Mouse (Mus musculus): ENCODE measurements around the gene Nlgn2.

DNA sequence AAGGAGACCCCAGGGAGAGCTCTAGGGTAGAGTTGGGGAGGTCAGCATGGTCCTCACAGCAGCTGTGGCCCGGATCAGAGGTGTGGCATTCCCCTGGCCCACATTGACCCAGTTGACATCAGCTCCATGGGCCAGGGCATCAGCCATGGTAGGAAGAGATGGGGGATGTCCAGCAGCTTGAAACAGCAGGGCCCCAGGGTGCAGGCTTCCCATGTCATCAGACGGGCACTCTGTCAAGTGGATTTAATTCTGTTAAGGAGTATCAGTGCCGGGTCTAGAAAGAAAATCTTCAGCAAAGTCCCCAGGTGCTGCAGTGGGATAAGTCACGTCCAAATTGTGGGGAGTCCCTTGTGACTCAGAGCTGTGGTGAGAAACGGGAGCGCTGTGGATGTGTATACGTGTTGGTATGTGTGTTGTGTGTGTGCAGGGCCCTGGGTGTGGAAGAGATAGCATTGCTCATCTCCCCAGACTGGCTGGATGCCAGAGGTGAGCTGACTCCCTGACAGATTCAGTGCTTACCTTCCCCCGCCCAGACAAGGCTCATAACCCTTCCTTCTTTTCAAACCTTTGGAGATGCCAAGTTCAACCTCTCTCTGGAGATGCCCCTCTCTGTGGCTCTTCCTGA, 46.1 kb upstream of the Nlgn2 start:
- TF ChIP-seq USF1 (IDR thresholded peaks at IDR 0.05; ENCODE audit: low read depth, low read length) (no peak), ETS1 (IDR thresholded peaks at IDR 0.05; ENCODE audit: low read depth, low read length) (peak; percentile 58; the same call in 1 of the 2 replicates), MAFK (IDR thresholded peaks at IDR 0.05; ENCODE audit: borderline replicate concordance, low read depth, low read length) (no peak), CTCF (IDR thresholded peaks at IDR 0.05 in 2 of 3, conservative IDR thresholded peaks at IDR 0.05 in 1 of 3; ENCODE audit: control insufficient read depth in 1 of 3, insufficient read depth in 1 of 3, low read depth in 2 of 3, low read length in 3 of 3, poor library complexity in 1 of 3, severe bottlenecking in 1 of 3) (no peak), POLR2A (IDR thresholded peaks at IDR 0.05; ENCODE audit: control insufficient read depth in 1 of 2, insufficient read depth in 1 of 2, low read depth in 1 of 2, low read length in 2 of 2, poor library complexity in 1 of 2) (no peak), ZC3H11A (IDR thresholded peaks at IDR 0.05; ENCODE audit: low read depth, low read length) (no peak), MEF2A (IDR thresholded peaks at IDR 0.05; ENCODE audit: extremely low read depth, insufficient replicate concordance, low read depth, low read length, poor library complexity, severe bottlenecking) (no peak), CHD2 (IDR thresholded peaks at IDR 0.05; ENCODE audit: low read length) (no peak), MAX (IDR thresholded peaks at IDR 0.05; ENCODE audit: low read length) (no peak; the same call in 1 of the 2 replicates), EP300 (IDR thresholded peaks at IDR 0.05; ENCODE audit: low read depth in 1 of 2, low read length in 2 of 2) (peak; percentile 75 to 91; a peak in 3 of 4 replicates), JUND (IDR thresholded peaks at IDR 0.05; ENCODE audit: low read depth, low read length) (peak; percentile 44; the same call in 1 of the 2 replicates), MYC (IDR thresholded peaks at IDR 0.05; ENCODE audit: low read depth, low read length) (0 out of 2 replicates have a peak, but pooled peaks have one; percentile 46), UBTF (IDR thresholded peaks at IDR 0.05; ENCODE audit: borderline replicate concordance, insufficient read depth, low read depth, low read length) (no peak)
